Mouse (Mus musculus) lung, adult 2 months (tissue): Measurements from ENCODE around the gene Ccnf.

Source experiments
- CTCF ChIP-seq: fragments of 200-500 bp; IDR thresholded peaks from 2 replicates; pipeline ENCODE4 v1.5.1; 2011; ENCODE audit warnings: mild to moderate bottlenecking, low read length, control low read depth; ENCODE audit not compliant: insufficient read depth
- POLR2A ChIP-seq: fragments of 200-500 bp; IDR thresholded peaks from 2 replicates; pipeline ENCODE4 v1.6.1; 2011; ENCODE audit warnings: low read depth, mild to moderate bottlenecking, control low read depth, low read length, borderline replicate concordance; ENCODE audit errors: extremely low read depth

- TF ChIP-seq CTCF: no peak
- no peak for TF ChIP-seq POLR2A
Observed at GRCm38 (mm10) chr17:24222653-24223052, 28.6 kb downstream of the Ccnf start.
